Mouse (Mus musculus) intestine, postnatal 0 days (tissue): ENCODE results near the gene Osbp2. TPM values are rescaled to one million over a fixed set of nuclear protein-coding genes. Genes with fewer than 3 reads are reported as not detected.

Source experiments
- ATAC-seq: fragments of 200-750 bp; cut with Nextera tagmentation; 2 replicates; pipeline ENCODE4 v1.8.0; 2017; ENCODE audit warnings: mild to moderate bottlenecking, moderate TSS enrichment, moderate library complexity
- H3K27ac ChIP-seq: fragments of 300-500 bp; sonication (generic); 2 replicates; pipeline ENCODE4 v1.5.1; 2014; ENCODE audit warnings: mild to moderate bottlenecking, low read depth, low read length, moderate library complexity
- H3K27me3 ChIP-seq: fragments of 300-500 bp; sonication (generic); replicated peaks from 2 replicates; pipeline ENCODE4 v1.6.1; 2014; ENCODE audit warnings: low read length, mixed read lengths; ENCODE audit not compliant: control insufficient read depth, insufficient read depth
- H3K36me3 ChIP-seq: fragments of 300-500 bp; sonication (generic); 2 replicates; pipeline ENCODE4 v1.6.1; 2014; ENCODE audit warnings: mild to moderate bottlenecking, moderate library complexity; ENCODE audit not compliant: control insufficient read depth, insufficient read depth
- H3K4me1 ChIP-seq: fragments of 300-500 bp; sonication (generic); replicated peaks from 2 replicates; pipeline ENCODE4 v1.6.1; 2014; ENCODE audit warnings: antibody characterized with exemption, low read length, mixed read lengths; ENCODE audit not compliant: control insufficient read depth, insufficient read depth
- H3K4me2 ChIP-seq: fragments of 300-500 bp; sonication (generic); replicated peaks from 2 replicates; pipeline ENCODE4 v1.6.1; 2014; ENCODE audit warnings: low read depth, mild to moderate bottlenecking, moderate library complexity
- H3K4me3 ChIP-seq: fragments of 300-500 bp; sonication (generic); 2 replicates; pipeline ENCODE4 v1.5.1; 2014; ENCODE audit warnings: low read depth, low read length
- H3K9ac ChIP-seq: fragments of 300-500 bp; sonication (generic); 2 replicates; pipeline ENCODE4 v1.6.1; 2014; ENCODE audit warnings: mild to moderate bottlenecking, low read depth, low read length
- H3K9me3 ChIP-seq: fragments of 300-500 bp; sonication (generic); 2 replicates; pipeline ENCODE4 v1.6.1; 2016; ENCODE audit warnings: mixed run types; ENCODE audit not compliant: control insufficient read depth
- CTCF ChIP-seq: sonication (generic); IDR thresholded peaks from 2 replicates; pipeline ENCODE4 v1.5.1; 2016; ENCODE audit warnings: low read depth, mild to moderate bottlenecking, control low read depth, antibody characterized with exemption, moderate library complexity
- WGBS: fragments of 180-500 bp; shearing (Covaris S2); extraction: QIAGEN DNeasy Blood & Tissue Kit; methylation state at CpG from one replicate; pipeline ENCODE4 v1.1.7; 2014; 5-methylcytosine and 5-hydroxymethylcytosine counted together
- polyA plus RNA-seq: library from polyadenylated mRNA; unstranded; fragments of >200 nt; fragmentation: Nextera tagmentation; extraction: Ambion mirVana; gene quantifications from 2 replicates; pipeline ENCODE4 v1.2.1, GENCODE M21; 2015

The Osbp2 gene
- polyA plus RNA-seq, 1 experiment from 2014 or later, result 1.9 TPM

GRCm38 (mm10) chr11:3850315-3850614, 13.4 kb downstream of the Osbp2 start:
- Histone ChIP-seq H3K36me3 (no peaks in the 10 kb centered on the region), H3K4me3 (no peak overlapping the region), H3K9ac (no peak overlapping the region), H3K4me1 (no peaks in the 10 kb centered on the region), H3K9me3 (no peaks in the 10 kb centered on the region), H3K27me3 (no peaks in the 10 kb centered on the region), H3K27ac (no peak overlapping the region), H3K4me2 (no peak overlapping the region)
- no peak for ATAC-seq
- 78% methylated on average over 2 of the region's 2 CpGs for WGBS
- TF ChIP-seq CTCF, result no peak

DNA sequence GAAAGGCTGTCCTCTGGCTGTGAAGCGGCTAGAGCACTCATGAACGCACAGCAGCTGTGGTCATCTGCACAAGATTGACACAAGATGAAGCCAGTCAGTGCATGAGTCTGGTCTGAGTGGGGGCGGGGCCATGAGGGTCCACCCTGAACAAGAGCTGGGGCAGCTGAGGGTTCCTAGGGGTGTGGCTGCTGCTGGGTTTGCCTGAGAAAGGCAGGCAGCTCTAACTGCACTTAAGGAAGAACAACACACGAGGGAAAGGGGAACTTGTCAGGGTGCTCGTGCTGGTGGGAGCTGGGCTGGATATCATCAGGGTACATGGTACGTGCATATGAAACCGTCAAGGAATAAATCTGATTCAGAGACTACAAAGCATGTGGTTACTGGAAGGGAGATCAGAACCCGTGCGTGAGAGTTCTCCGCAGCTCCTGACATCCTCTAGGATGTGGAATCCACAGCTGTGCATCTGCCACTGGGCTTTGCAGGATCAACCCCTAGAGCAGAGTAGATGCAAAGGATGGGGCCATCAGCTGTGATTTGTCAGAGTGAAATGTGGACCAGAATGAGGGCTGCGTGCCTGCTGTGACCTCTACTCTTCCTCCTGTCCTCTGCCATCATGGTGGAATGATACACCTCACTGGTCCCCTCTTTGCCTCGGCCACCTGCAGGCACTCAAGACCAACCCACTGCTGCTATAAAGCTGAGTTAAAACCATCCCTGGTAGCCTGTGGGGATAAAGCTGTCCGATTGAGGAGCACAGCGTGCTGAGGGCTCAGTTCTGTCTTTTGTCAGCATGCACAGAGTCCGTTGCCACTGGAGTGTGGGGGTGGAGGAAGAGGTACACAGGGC, 14.0 kb downstream of the Osbp2 start:
- ATAC-seq, result no peak
- H3K9ac ChIP-seq, result no peak overlapping the region
- no peaks in the 10 kb centered on the region for H3K27me3 ChIP-seq
- no peaks in the 10 kb centered on the region for H3K4me1 ChIP-seq
- no peak overlapping the region for H3K4me2 ChIP-seq
- H3K27ac ChIP-seq, result no peak overlapping the region
- TF ChIP-seq CTCF, result no peak
- WGBS, result 73% methylated on average over 15 of the region's 15 CpGs
- no peak overlapping the region for H3K4me3 ChIP-seq
- H3K36me3 ChIP-seq, result no peaks in the 10 kb centered on the region
- no peaks in the 10 kb centered on the region for H3K9me3 ChIP-seq

- Histone ChIP-seq H3K4me1 (no peaks in the 10 kb centered on the region), H3K27ac (no peak overlapping the region), H3K9ac (no peak overlapping the region), H3K4me3 (no peak overlapping the region), H3K36me3 (no peaks in the 10 kb centered on the region), H3K27me3 (no peaks in the 10 kb centered on the region), H3K9me3 (no peaks in the 10 kb centered on the region), H3K4me2 (no peak overlapping the region)
- no peak for ATAC-seq
- WGBS, result 76% methylated on average over 2 of the region's 2 CpGs
- no peak for TF ChIP-seq CTCF
These were observed 17.4 kb downstream of the Osbp2 start for GRCm38 (mm10) chr11:3846351-3846750.

GRCm38 (mm10) chr11:3843943-3844734, 19.6 kb downstream of the Osbp2 start:
- Histone ChIP-seq H3K27me3 (no peaks in the 10 kb centered on the region), H3K27ac (no peak overlapping the region), H3K9ac (no peak overlapping the region), H3K4me2 (no peak overlapping the region), H3K9me3 (no peaks in the 10 kb centered on the region), H3K36me3 (no peaks in the 10 kb centered on the region), H3K4me3 (no peak overlapping the region), H3K4me1 (no peaks in the 10 kb centered on the region)
- ATAC-seq, result no peak; the same call in 1 of the 2 replicates
- TF ChIP-seq CTCF, result no peak
- WGBS, result 73% methylated on average over 17 of the region's 17 CpGs

DNA sequence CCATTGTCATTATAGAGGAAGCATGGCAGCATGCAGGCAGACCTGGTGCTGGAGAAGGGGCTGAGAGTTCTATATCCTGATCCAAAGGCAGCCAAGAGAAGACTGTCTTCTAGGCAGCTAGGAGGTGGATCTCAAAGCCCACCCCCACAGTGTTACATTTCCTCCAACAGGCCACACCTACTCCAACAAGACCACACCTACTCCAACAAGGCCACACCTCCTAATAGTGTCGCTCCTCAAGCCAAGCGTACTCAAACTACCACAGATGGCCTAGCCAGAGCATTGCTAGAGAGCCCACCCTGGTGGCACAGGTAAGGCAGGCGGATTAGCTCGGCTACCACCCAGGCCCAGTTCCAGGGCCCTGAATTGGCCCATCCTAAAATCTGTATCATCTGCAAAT, 28.4 kb downstream of the Osbp2 start:
- Histone ChIP-seq H3K4me1 (no peaks in the 10 kb centered on the region), H3K27me3 (no peaks in the 10 kb centered on the region; the same call in 1 of the 2 replicates), H3K9ac (no peak overlapping the region), H3K4me3 (no peak overlapping the region), H3K36me3 (no peaks in the 10 kb centered on the region), H3K9me3 (no peaks in the 10 kb centered on the region), H3K27ac (no peak overlapping the region), H3K4me2 (no peak overlapping the region)
- no peak for TF ChIP-seq CTCF
- WGBS, result 79% methylated on average over 4 of the region's 4 CpGs
- no peak for ATAC-seq

DNA sequence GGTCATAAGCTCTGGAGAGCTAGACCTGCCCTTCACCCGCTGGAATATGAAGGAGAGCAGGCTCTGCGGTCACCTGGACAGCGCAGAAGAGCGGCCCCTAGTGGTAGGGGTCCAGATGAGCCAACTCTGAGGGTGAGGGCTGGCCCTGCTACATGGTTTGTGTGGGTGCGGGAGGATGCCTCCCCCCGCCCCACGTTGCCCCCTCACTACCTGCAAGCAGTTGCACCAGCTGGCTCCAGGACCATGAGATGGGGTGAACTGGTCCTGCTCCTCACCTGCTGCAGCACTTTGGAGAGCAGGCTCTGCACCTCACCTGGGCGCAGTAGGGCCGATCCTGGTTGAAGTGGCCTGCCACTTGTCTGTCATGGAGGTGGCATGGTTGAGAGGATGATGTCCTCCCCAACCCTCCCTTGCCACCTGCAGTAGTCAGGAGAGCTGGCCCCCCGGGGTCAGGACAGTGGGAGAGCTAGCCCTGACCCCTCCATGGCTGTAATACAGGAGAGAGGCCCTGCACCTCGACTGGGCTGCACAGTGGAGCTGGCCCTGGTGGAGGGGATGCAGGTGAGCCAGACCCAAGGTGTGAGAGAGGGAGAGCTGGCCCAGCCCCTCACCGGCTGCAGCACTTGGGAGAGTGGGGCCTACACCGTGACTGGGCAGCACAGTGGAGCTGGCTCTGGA, 29.1 kb downstream of the Osbp2 start:
- WGBS, result 45% methylated on average over 13 of the region's 13 CpGs
- Histone ChIP-seq H3K9ac (no peak overlapping the region), H3K27me3 (no peaks in the 10 kb centered on the region; the same call in 1 of the 2 replicates), H3K36me3 (no peaks in the 10 kb centered on the region), H3K4me3 (no peak overlapping the region), H3K27ac (no peak overlapping the region), H3K9me3 (no peaks in the 10 kb centered on the region), H3K4me2 (0 out of 2 replicates have a peak overlapping the region, but pooled peaks have one; percentile 18), H3K4me1 (no peaks in the 10 kb centered on the region)
- no peak for ATAC-seq
- TF ChIP-seq CTCF, result peak; percentile 86
